Mouse (Mus musculus): ENCODE results near the gene Eps8l1. TPM values are rescaled to one million over a fixed set of nuclear protein-coding genes. Genes with fewer than 3 reads are reported as not detected.

The Eps8l1 gene
- total and polyA plus RNA-seq, 3 experiments = 2.5 to 6.9 (median 5.2) TPM

DNA sequence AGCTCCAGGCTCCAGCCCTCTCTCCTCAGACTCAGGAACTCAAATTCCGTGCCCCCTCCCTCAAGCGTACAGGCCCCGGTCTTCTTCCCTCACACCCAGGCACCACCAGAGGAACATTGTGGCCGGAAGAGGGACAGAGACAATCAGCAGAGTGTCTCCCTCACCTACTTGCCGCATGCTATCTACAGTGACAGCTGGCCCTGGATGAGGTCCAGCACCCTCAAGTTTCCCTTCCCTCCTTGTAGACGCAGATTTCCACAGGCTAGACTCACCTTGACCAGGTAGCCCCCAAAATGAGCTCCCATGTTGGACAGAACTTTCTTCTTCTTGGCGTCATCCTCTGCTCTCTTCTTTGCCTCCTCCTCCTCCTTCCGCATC, 48.3 kb downstream of the Eps8l1 start:
- no peak for DNase-seq

DNA sequence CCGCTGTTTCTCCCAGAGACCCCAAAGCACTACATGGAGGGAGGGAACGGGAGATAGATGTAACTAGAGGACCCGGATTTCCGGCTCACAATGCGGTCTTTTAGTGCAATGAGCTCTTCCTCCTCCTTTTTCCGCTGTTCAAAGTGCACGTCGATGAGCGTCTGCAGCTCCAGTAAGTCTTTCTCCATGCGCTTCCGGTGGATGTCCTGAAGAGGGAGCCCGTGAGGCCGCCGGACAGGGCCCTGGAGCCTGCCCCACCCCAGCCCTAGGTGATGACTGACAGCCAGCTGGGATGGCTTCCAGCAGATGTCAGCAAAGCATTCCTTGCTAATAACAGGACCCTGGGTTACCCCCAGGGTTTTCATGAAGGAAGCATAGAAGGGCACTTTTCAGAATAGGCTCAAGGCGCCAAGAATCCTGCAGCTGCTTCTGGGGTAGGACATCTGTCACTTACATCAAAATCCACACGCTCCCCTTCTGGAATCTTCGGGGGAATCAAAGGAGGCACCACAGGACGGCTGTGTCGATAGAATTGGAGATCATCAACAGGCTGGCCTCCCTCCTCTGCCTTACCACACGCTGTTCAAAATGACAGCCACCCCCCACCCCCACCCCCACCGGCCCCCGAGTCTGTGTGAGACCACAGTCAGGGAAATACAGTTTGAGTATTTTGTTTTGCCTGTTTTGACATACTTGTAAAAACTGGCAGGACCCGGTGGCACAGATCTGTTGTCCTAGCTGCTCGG, 49.6 kb downstream of the Eps8l1 start:
- DNase-seq = peak; percentile 77

DNA sequence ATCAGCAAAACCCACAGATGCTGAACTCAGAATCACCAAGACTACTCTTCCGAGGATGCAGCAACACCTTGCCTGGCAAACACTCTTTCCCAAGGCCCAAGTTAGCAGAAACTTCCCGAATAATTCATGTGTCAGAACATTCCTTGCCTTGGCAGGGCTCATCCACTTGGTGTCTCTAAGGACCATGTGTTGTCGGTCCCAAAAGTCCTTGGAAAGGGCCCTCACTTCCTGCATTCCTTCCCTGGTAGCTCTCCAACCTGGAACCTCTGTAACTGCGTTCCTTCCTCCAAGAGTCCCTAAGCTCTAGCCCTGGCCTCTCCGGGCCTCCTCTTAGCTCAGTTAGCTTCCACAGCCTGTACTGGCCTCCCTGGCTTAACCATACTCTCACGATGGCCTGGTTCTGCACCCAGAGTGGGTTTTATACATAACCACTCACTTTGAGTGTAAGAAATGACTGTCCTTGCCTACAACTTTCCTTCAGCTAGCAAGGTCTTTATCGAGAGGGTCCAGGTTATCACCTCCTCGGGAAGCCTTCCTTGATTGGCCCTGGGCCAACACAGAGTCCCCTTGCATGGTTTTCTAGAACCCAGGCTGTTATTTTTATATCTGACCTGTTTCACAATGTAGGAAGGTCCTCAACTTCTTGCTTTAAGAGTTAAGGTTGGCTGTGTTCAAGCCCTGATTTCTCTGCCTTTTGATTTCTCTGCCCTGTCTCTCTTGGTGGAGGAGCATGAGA, 51.2 kb downstream of the Eps8l1 start:
- DNase-seq = no peak

DNA sequence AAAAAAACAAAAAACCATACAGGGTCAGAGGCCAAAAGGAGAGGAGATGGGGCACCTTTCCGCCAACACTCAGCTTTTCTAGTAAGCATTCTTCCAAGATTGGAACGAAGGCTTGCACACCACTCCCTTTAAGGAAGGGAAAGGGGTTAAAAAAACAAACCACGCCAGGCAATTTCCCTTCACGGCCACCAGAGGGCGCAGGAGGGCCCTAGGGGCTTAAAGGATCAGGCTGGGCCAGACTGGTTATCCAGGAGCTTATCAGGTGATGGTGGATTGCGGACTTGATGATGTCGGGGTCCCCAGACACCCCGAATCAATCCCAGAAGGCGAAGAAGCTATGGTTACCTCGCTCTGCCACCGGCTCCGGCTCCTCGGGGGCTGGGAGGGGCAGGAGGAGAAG, 52.8 kb downstream of the Eps8l1 start:
- no peak for DNase-seq

DNA sequence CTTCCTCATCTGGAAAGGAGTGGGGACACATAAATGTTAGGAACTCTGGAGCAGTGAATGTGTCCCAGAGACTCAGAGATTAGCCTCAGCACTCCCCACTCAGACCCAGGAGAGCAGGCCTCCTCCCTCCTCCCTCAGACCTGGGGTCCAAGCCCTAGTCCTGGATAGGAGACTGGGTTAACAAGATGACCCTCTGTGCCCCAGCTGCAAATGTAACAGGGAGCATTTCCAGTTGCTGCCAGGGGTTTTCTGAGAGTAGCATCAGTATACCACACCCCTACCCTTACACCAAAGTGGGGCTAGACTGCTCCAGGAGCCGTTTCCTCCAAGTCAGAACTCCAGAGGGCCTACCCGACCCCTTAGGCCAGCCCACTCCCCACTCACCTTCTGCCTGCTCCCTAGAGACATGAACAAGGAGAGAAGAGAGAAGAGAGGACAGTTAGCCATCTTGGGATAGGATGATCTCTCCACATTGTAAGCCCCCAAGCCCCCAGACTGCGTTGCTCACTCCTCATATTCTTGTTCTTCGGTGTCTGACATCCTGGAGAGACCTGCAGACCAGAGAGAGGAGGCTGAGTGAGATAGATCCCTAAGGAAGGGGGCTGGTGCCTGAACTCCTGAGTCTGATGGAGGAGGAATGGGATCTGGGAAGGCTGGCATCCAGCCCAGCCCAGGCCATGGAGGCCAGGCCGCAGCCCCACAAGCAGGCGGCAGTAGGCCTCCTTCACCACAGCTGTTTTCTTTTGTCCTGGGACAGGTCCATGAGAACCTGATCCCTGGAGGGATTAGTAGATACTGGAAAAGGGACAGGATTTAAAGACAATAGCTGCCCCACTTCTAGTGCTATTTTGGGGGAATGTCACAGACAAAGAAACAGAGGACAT, 53.6 kb downstream of the Eps8l1 start:
- DNase-seq = no peak

DNA sequence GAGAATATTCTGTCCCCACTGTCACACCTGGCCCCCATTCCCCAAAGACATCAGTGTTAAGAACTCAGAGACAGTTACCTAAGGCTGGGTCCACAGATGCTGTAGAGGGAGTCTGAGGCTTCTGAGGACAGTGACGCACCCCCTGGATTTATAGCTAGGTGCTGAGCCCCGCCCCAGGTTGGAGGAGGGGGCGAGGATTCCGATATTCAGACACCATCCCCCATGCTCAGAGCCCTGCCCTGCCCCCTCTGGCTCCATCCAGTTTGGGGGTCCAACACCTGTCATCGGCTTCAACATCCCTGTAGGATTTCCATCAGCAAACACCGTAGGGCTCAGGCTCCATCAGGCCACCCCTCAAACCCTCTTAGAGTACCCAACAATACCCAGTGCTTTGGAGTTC, 55.4 kb downstream of the Eps8l1 start:
- no peak for DNase-seq

DNA sequence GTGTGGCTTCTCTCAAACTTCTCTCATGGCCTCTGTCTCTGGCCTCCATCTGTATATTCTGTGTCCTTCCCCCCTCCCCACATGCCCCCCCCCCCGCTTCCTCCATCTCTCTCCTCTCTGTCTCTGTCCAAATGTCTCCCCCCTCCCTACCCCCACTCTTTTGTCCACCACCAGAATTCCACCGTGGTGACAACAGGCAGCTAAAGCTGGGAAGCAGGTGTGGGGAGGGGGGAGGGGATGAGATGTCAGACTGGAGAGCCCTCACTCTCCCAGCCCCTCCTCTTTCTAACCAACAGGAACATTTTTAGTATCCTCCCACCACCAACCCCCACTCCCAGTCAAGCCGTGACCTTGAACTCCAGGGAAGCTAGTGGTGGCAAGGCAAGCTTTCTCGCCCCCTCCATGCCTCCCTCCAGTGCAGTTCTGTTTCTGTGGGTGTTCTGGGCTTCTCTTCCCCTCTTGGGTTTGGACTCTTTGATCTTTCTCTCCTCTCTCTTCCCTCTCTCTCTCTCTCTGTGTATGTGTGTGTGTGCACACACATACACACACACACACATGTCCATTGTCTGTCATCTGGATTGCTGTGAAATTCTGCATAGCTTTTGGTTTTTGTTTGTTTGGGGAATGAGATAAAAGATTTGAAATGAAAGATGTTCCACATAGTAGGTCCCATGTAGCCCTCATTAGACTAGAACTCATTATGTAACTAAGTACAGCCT, 56.0 kb downstream of the Eps8l1 start, which contains the start of gene Tnnt1:
Gene Tnnt1, minus strand, starts transcription at position 51 of the 719 bp plus-strand sequence.
- DNase-seq = no peak

DNA sequence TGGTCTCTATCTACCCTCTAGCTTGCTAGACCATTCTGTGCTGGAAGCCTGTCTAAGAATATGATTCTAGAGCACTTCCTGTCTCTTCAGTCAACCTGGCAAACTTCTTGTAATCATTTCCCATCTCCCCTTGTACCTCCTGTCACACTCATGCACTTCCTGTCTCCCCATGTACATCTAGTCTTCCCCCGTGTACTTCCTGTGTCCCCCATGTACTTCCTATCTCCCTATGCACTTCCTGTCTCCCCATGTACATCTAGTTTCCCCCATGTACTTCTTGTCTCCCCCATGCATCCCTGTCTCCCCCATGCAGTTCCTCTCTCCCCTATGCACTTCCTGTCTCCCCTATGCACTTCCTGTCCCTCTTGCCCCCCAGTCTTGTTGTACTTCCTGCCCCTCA, 58.0 kb downstream of the Eps8l1 start:
- no peak for DNase-seq

DNA sequence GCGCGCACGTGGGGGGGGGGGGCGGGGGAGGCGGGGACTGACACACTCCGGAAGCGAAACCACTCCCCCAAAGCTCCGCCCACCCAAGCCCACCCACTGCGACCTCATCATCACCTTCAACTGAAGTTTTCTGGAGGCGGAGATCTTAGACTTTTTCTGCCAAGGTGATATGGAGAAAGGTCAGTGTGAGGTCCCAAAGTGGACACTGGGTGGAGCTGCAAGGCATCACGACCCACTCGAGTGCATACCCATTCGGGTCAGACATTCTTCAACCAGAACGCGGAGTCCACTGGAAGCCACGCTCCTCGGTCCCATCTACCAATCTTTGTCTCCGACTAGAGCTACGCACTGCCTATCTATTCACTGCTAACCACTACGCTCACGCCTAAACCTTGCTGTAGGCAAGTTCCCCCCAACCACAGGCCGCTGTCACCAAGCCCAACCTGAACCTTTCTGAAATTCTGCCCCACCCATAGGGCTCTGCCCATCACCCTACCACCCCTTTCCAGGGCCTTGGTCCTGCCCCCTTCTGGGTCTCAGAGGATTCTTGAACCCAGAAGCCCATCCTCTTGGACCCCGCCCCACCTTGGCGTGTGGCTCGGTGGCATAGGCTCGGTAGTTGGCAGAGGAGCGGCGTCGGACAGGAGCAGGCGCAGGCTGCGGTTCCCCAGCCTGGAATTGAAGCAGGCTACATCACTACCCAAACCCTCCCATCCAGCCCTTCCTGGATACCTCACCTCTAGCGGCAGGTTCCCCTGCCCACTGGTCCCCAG, 60.9 kb downstream of the Eps8l1 start:
- no peak for DNase-seq

DNA sequence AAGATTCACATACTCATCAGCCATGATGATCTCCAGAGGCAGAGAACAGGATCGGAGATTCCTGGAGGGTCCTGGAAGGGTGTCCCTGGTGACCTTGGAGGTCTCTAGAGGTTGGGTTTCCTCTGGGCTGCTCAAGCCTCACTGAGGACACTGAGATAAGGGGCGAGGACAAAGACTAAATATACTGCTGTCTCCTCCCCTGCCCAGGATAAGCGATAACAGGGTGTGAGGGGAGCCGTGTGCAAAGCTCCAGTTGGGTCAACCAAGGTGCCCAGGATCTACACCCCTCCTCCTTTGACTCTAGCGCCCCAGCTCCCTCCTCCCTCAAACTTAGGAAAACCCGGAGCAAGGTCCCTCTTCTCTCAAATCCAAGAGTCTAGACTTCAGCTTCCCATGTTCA, 61.8 kb downstream of the Eps8l1 start:
- no peak for DNase-seq

DNA sequence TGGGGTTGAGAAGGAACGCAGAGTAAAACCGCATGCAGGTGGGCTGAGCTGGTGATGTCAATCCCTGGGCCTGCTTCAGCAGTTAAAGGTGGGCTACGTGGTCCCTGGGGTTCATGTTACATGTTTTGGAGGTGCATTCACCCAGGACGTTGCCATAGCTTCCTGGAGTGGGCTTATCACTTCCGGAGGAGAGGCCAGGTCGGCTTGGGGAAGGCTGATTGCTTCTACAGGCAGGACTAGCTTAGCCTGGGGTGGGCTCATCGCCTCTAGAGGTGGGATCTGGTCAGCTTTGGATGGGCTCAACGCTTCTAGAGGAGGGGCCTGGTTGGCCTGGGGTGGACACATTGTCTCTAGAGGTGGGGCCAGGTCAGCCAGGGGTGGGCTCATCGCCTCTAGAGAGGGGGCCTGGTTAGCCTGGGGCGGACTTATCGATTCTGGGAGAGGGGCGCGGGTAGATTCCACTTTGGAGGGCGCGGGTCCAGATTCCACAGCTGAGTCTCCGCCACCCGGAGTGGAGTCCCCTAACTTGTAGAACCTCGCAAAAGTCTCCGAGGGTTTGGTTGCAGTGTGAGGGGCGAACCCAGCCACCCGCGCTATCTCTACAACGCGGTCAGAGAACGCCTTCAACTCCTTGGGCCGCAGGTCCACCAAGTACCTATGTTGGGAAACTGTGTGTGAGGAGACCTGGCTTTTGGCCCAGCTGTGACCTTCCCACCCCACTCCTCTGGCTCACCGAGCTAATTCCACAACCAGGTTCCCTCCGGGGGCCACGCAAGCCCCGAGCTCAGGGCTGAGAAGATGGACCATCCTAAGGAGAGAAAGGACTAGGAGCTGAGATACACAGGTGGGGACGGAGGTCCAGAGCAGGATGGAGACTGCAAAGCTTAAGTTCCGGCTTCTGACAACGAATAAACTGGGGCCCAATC, 63.0 kb downstream of the Eps8l1 start:
- no peak for DNase-seq

DNA sequence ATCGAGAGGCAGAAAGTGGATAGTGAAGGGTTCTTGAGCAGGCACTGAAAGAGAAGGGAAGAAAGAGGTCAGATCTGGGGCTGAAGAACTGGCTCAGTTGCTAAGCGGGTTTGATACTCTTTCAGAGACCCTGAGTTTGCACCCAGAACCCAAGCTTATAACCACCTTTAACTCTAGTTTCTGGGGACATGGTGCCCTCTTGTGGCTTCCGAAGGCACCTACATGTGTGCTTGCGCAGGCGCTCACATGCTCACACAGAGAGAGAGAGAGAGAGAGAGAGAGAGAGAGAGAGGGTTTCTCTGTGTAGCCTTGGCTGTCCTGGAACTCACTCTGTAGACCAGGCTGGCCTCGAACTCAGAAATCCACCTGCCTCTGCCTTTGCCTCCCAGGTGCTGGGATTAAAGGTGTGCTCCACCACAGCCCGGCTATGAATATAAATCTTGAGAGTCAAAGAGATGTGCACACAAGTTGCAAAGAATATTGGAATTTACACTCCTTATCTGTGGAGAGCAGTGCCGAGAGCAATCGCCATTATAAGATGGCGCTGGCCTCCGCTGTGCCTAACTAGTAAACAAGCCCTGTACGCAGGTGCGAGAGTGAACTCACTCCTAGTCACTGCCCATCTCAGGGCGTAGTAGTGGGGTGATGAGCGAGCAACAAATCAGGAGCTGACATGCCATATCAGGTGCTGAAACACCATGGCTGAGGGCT, 63.9 kb downstream of the Eps8l1 start, which contains the start of gene Tnni3:
Gene Tnni3, minus strand, starts transcription at position 18 of the 711 bp plus-strand sequence.
- DNase-seq = peak; percentile 24

DNA sequence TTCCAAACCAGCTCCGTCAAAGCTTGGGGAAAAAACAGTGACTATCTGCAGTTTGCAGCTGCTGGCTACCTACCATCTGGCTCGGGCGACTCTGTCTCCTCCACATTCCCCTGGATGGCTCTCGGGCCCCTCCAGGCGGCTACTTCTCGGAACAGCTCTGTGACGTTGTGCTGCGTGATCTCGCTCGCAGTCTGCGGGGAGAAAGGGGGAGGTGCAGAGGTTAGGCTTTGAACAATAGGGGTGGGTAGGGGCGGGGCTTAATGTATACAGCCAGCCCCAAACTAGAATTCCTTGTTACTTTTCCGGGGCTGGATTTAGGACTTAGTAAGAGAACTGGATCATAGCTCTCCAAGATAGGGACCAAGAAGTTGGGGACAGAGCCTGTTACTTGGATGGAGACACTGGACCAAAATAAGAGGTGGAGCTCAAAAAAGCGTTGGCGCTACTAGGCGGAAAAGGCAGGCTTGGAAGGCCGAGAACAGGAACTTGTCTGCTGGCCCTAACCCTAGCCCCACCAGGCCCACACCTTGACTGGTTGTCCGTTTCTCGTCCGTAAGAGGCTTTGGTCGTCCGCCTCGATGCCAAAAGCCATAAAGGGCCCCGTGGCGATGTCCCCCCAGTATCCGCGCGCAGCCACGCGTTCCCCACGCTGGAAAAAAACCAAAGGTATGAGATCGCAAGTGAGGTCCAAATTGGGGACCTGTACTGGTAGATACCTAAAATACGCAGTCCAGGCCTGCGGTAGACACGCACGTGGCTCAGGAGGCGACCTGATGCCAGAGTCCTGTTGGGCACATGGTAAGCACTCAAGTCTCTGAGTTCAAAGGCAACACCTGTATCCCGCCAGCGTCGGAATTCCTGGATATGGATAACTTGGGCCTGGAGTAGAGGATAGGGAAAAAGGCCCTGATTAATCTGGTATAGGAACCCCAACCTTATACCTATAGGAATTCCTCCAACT, 66.1 kb downstream of the Eps8l1 start:
- DNase-seq = peak; percentile 70

DNA sequence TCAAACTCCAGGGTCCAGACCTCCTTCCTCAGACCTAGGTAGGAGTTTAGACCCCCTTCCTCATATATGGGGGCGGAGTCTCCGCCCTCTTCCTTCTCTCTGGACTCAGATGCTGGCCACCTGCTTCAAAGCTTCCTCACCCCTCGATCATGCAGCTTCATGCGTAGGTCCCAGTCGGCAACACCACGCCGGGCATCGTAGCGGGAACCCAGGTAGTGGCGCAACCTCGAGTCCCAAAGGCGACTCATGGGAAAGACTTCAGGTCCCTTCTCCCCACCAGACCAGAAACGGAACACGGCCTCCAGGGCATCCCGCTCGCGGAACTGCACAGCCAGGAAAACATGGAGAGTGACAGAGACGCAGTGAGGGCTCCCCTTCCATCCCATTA, 66.8 kb downstream of the Eps8l1 start:
- no peak for DNase-seq
